Mouse (Mus musculus): ENCODE data around the gene Psmd9. TPM values are rescaled to one million over a fixed set of nuclear protein-coding genes. Genes with fewer than 3 reads are reported as not detected.
"Not testable (repeated sequence)": the region's sequence is repeated elsewhere in the genome, so short reads cannot be mapped to it uniquely, and the experiment has no call there.

The Psmd9 gene
- polyA plus RNA-seq, 1 experiment from 2014 or later: 70.2 TPM

DNA sequence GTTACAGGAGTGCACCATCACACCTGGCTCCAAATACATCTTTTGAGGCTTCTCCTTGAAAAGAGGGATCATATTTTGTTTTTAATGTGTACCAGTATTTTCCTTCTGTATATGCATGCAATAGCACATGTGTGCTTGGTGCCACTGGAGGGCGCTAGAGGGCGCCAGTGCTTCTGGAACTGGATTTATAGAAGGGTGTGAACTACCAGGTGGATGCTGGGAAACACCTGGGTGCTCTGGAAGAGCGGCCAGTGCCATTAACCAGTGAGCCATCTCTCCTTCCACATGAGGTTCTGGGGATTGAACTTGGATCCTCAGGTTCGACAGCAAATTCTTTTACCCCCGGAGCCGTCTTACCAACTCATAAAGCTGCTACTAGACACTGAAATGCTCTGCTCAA lies 54.6 kb downstream of the Psmd9 start:
- not testable (repeated sequence) for ATAC-seq (ENCODE audit: low FRiP score); H3K27ac ChIP-seq; H3K4me1 ChIP-seq; H3K4me3 ChIP-seq; H3K9ac ChIP-seq; H3K9me3 ChIP-seq (replicated peaks); H3K36me3 ChIP-seq; H3K4me2 ChIP-seq (replicated peaks); H3K27me3 ChIP-seq
- WGBS: 64% methylated on average over 6 of the region's 6 CpGs

- Histone ChIP-seq H3K4me3 (no peak overlapping the region), H3K9me3 (replicated peaks) (no peaks in the 10 kb centered on the region), H3K27me3 (no peaks in the 10 kb centered on the region), H3K4me1 (peaks cover 10% of the 10 kb centered on the region), H3K27ac (no peak overlapping the region), H3K36me3 (peaks cover 4% of the 10 kb centered on the region; the same call in 1 of the 2 replicates), H3K9ac (no peak overlapping the region), H3K4me2 (replicated peaks) (no peak overlapping the region)
- 90% methylated on average over 7 of the region's 7 CpGs for WGBS
- no peak for ATAC-seq (ENCODE audit: low FRiP score)
These were observed 57.6 kb downstream of the Psmd9 start for GRCm38 (mm10) chr5:123226851-123227250.

GRCm38 (mm10) chr5:123227762-123228523 lies 58.7 kb downstream of the Psmd9 start:
- H3K27ac ChIP-seq: peak overlapping the region; percentile 44; the same call in 1 of the 2 replicates
- 4% methylated on average over 42 of the region's 42 CpGs for WGBS
- peak; percentile 80 for ATAC-seq (ENCODE audit: low FRiP score)

GRCm38 (mm10) chr5:123228524-123228922 lies 59.3 kb downstream of the Psmd9 start:
- 7% methylated on average over 15 of the region's 15 CpGs for WGBS
- Histone ChIP-seq H3K4me2 (replicated peaks) (peak overlapping the region; percentile 60), H3K9me3 (replicated peaks) (no peaks in the 10 kb centered on the region), H3K4me3 (peak overlapping the region; percentile 79), H3K4me1 (peaks cover 10% of the 10 kb centered on the region), H3K36me3 (peaks cover 4% of the 10 kb centered on the region; the same call in 1 of the 2 replicates), H3K27ac (peak overlapping the region; percentile 44; the same call in 1 of the 2 replicates), H3K27me3 (no peaks in the 10 kb centered on the region), H3K9ac (peak overlapping the region; percentile 85)
- ATAC-seq (ENCODE audit: low FRiP score): no peak

More at GRCm38 (mm10) chr5:123227762-123228523, 58.7 kb downstream of the Psmd9 start:
- Histone ChIP-seq H3K36me3 (peaks cover 4% of the 10 kb centered on the region; the same call in 1 of the 2 replicates), H3K27me3 (no peaks in the 10 kb centered on the region), H3K4me1 (peaks cover 10% of the 10 kb centered on the region), H3K9me3 (replicated peaks) (no peaks in the 10 kb centered on the region), H3K9ac (peak overlapping the region; percentile 85), H3K4me2 (replicated peaks) (peak overlapping the region; percentile 60), H3K4me3 (peak overlapping the region; percentile 79)

DNA sequence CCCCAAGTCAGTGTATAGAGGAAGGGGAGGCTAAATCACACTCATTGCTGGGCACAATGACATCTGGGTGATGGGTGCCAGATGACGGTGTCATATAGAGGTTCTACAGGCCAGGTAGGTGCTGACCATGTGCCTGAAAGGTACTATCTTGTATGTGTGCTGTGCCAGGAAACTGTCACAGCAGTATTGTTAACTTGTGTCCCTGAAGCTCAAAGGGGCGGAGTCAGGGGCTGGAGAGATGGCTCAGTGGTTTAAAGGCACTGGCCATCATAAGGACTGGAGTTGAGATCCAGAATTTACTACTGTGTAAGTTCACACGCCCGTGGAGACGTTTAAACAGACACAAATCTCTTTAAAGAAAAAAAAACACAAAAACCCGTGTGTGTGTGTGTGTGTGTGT lies 60.1 kb downstream of the Psmd9 start:
- H3K27me3 ChIP-seq: no peaks in the 10 kb centered on the region
- no peak overlapping the region for H3K4me3 ChIP-seq
- H3K4me1 ChIP-seq: peaks cover 10% of the 10 kb centered on the region
- H3K9me3 ChIP-seq (replicated peaks): no peaks in the 10 kb centered on the region
- peaks cover 4% of the 10 kb centered on the region; the same call in 1 of the 2 replicates for H3K36me3 ChIP-seq
- WGBS: 89% methylated on average over 6 of the region's 6 CpGs
- no peak overlapping the region for H3K27ac ChIP-seq
- H3K9ac ChIP-seq: no peak overlapping the region
- ATAC-seq (ENCODE audit: low FRiP score): no peak
- peak overlapping the region; percentile 60; the same call in 1 of the 2 replicates for H3K4me2 ChIP-seq (replicated peaks)

DNA sequence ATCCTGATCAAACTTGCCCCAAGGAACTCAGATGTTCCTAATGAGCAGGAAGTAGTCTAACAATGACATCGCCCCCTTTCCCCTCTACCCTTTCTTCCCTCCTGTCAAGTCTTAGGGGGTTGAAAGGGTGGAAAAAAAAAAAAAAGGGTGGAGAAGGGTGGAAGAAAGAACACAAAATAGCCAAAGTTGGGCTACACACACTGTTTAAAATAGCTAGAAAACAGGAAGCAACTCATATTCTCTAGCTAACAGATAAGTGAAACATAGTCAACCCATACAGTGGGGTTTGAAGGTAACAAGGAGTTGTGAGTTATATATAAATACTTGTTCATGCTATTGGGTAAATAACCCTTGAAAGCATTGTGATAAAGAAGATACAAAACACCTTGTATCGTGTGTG lies 63.0 kb downstream of the Psmd9 start:
- ATAC-seq (ENCODE audit: low FRiP score): no peak
- Histone ChIP-seq H3K36me3 (peaks cover 13% of the 10 kb centered on the region; the same call in 1 of the 2 replicates), H3K4me2 (replicated peaks) (no peak overlapping the region), H3K27me3 (no peaks in the 10 kb centered on the region), H3K27ac (no peak overlapping the region), H3K9me3 (replicated peaks) (no peaks in the 10 kb centered on the region), H3K9ac (no peak overlapping the region), H3K4me1 (peaks cover 10% of the 10 kb centered on the region), H3K4me3 (no peak overlapping the region)
- 97% methylated on average over 2 of the region's 2 CpGs for WGBS

DNA sequence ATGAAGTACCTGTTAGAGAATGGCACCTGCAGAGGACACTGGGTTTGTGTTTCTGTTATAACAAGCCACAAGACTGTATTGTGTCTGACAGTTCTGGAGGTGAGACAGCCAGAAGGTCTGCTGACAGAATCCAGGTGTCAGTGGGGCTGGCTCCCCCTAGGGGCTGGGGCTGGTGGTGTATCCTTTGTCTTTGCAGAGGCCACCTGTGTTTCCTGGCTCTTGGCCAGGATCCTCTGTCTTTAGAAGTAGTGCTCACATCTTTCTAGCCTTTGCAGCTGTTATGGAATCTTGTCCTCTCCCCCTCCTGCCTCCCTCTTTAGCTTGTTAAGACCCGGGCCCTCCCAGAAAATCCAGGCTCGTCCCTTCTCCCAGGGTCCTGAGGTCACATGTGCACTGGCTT lies 66.5 kb downstream of the Psmd9 start:
- 53% methylated on average over 2 of the region's 2 CpGs for WGBS
- no peaks in the 10 kb centered on the region for H3K27me3 ChIP-seq
- H3K4me2 ChIP-seq (replicated peaks): no peak overlapping the region
- ATAC-seq (ENCODE audit: low FRiP score): no peak
- no peak overlapping the region for H3K27ac ChIP-seq
- H3K36me3 ChIP-seq: peaks cover 36% of the 10 kb centered on the region
- H3K9me3 ChIP-seq (replicated peaks): no peaks in the 10 kb centered on the region
- no peak overlapping the region for H3K9ac ChIP-seq
- H3K4me3 ChIP-seq: no peak overlapping the region
- H3K4me1 ChIP-seq: no peaks in the 10 kb centered on the region

DNA sequence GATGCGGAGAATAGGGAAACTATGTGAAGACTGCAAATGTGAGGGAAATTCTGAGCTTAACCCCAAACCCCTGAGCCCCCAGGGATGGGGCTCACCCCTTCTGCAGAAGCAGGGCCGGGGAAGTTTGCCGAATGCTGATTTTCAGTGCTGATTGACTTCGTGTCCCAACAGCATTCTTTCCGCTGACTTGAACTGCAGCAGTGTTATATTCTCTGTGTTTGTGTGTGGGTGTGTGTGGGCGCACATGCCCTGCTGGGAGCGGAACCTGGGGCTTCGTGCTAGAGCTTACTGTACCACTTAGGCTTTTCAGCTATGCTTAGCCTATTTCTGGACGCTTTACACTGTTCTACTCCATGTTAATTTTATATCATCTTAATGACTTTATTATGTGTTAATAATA lies 67.2 kb downstream of the Psmd9 start:
- Histone ChIP-seq H3K9me3 (replicated peaks) (no peaks in the 10 kb centered on the region), H3K27ac (no peak overlapping the region)
- WGBS: 93% methylated on average over 9 of the region's 9 CpGs

DNA sequence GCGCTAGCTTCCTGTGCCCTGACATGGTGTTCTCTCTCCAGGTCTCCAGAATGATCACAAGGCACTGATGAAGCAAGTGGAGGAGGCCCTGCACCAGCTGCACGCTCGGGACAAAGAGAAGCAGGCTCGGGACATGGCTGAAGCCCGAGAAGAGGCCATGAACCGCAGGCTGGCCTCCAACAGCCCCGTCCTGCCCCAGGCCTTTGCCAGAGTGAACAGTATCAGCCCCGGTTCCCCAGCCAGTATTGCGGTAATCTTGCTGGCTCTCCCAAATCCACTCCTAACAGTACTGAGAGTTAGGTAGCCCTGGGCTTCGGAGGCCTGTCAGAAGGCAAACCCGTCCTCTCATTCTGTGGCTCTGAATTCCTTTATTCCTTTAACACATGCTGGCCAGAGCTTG lies 70.3 kb downstream of the Psmd9 start:
- Histone ChIP-seq H3K4me3 (no peak overlapping the region), H3K27ac (no peak overlapping the region), H3K4me1 (no peaks in the 10 kb centered on the region), H3K9ac (no peak overlapping the region), H3K36me3 (peaks cover 59% of the 10 kb centered on the region), H3K9me3 (replicated peaks) (no peaks in the 10 kb centered on the region), H3K27me3 (no peaks in the 10 kb centered on the region), H3K4me2 (replicated peaks) (no peak overlapping the region)
- 91% methylated on average over 11 of the region's 11 CpGs for WGBS
- no peak for ATAC-seq (ENCODE audit: low FRiP score)

More for the DNA sequence above, 67.2 kb downstream of the Psmd9 start:
- no peaks in the 10 kb centered on the region for H3K27me3 ChIP-seq
- H3K36me3 ChIP-seq: peaks cover 38% of the 10 kb centered on the region
- no peak overlapping the region for H3K4me2 ChIP-seq (replicated peaks)
- no peak overlapping the region for H3K4me3 ChIP-seq
- H3K4me1 ChIP-seq: no peaks in the 10 kb centered on the region
- no peak overlapping the region for H3K9ac ChIP-seq
- no peak for ATAC-seq (ENCODE audit: low FRiP score)

DNA sequence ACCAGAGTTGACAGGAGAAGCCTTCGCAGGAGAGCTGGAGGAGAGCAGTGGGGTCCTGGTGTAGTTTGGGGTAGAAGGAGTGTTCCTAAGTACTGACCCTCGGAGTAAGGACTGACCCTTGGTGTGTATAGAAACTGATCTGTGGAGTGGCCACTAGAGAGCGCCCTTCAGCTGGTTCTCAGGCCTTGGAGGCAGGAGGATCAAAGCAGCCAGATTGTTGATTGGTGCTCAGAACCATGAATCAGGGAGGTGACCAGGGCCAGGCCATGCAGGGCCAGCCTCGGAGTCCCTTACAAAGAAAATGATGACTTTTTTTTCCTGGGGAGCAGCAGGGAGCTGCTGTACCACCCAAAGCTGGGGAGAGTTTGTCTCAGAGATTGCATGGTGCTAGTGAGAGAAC lies 76.3 kb downstream of the Psmd9 start:
- Histone ChIP-seq H3K4me2 (replicated peaks) (no peak overlapping the region), H3K4me1 (no peaks in the 10 kb centered on the region), H3K9me3 (replicated peaks) (no peaks in the 10 kb centered on the region), H3K36me3 (peaks cover 37% of the 10 kb centered on the region), H3K27ac (no peak overlapping the region), H3K27me3 (no peaks in the 10 kb centered on the region), H3K4me3 (no peak overlapping the region), H3K9ac (no peak overlapping the region)
- WGBS: 14% methylated on average over 4 of the region's 4 CpGs
- ATAC-seq (ENCODE audit: low FRiP score): no peak

- Histone ChIP-seq H3K4me3 (no peak overlapping the region), H3K4me2 (replicated peaks) (peak overlapping the region; percentile 52; the same call in 1 of the 2 replicates), H3K27ac (no peak overlapping the region), H3K27me3 (peaks cover 14% of the 10 kb centered on the region; the same call in 1 of the 2 replicates), H3K9ac (no peak overlapping the region), H3K36me3 (peaks cover 7% of the 10 kb centered on the region; the same call in 1 of the 2 replicates), H3K9me3 (replicated peaks) (no peaks in the 10 kb centered on the region), H3K4me1 (peaks cover 3% of the 10 kb centered on the region)
- WGBS: 71% methylated on average over 8 of the region's 8 CpGs
- ATAC-seq (ENCODE audit: low FRiP score): 0 out of 2 replicates have a peak, but pooled peaks have one; percentile 11
These were observed 82.2 kb downstream of the Psmd9 start for GRCm38 (mm10) chr5:123251390-123251789.

GRCm38 (mm10) chr5:123251834-123252233 lies 82.6 kb downstream of the Psmd9 start, which contains the start of gene Wdr66:
Gene Wdr66 (plus strand): TSS chr5:123252102.
- WGBS: 3% methylated on average over 18 of the region's 18 CpGs
- no peak within 1 kb of the TSS for H3K9ac ChIP-seq
- H3K4me3 ChIP-seq: peak within 1 kb of the TSS; percentile 20
- no peak within 1 kb of the TSS for H3K27ac ChIP-seq
- peaks cover 7% of the 10 kb centered on the region; the same call in 1 of the 2 replicates for H3K36me3 ChIP-seq
- H3K4me2 ChIP-seq (replicated peaks): peak within 1 kb of the TSS; percentile 52
- peak; percentile 90 for ATAC-seq (ENCODE audit: low FRiP score)
- peaks cover 14% of the 10 kb centered on the region; the same call in 1 of the 2 replicates for H3K27me3 ChIP-seq
- H3K9me3 ChIP-seq (replicated peaks): no peaks in the 10 kb centered on the region
- peaks cover 3% of the 10 kb centered on the region for H3K4me1 ChIP-seq

All from hindbrain, embryonic 12.5 days (tissue).